Mouse (Mus musculus) hindbrain, postnatal 0 days (tissue): ENCODE measurements at regions not wholly inside any gene's neighbourhood (a gene's known extent, or its start where the extent isn't known, plus 50 kb on each side); places are given as distances from the start of the nearest gene placed in this dataset.

ENCODE experiments used
- ATAC-seq: fragments of 200-750 bp; cut with Nextera tagmentation; 2 replicates; pipeline ENCODE4 v1.8.0; 2017; ENCODE audit warnings: mild to moderate bottlenecking, moderate TSS enrichment, moderate library complexity
- DNase-seq: peaks from one replicate; pipeline ENCODE4 v3.0.0-alpha.2; 2015; ENCODE audit warnings: low spot score
- H3K27ac ChIP-seq: fragments of 300-500 bp; sonication (generic); 2 replicates; pipeline ENCODE4 v1.5.1; 2014; ENCODE audit warnings: mild to moderate bottlenecking
- H3K27me3 ChIP-seq: fragments of 300-500 bp; sonication (generic); 2 replicates; pipeline ENCODE4 v1.6.1; 2014; ENCODE audit warnings: low read length, mixed read lengths; ENCODE audit not compliant: insufficient read depth
- H3K36me3 ChIP-seq: fragments of 300-500 bp; sonication (generic); 2 replicates; pipeline ENCODE4 v1.6.1; 2014; ENCODE audit warnings: low read length, mixed read lengths; ENCODE audit not compliant: insufficient read depth
- H3K4me1 ChIP-seq: fragments of 300-500 bp; sonication (generic); 2 replicates; pipeline ENCODE4 v1.6.1; 2014; ENCODE audit warnings: antibody characterized with exemption, low read length, mixed read lengths; ENCODE audit not compliant: insufficient read depth
- H3K4me2 ChIP-seq: fragments of 300-500 bp; sonication (generic); 2 replicates; pipeline ENCODE4 v1.6.1; 2014; ENCODE audit warnings: low read depth, mild to moderate bottlenecking, low read length, moderate library complexity, mixed read lengths
- H3K4me3 ChIP-seq: fragments of 300-500 bp; sonication (generic); 2 replicates; pipeline ENCODE4 v1.5.1; 2014; ENCODE audit warnings: low read length
- H3K9ac ChIP-seq: fragments of 300-500 bp; sonication (generic); replicated peaks from 2 replicates; pipeline ENCODE4 v1.6.1; 2014; ENCODE audit warnings: mild to moderate bottlenecking, low read length, moderate library complexity, mixed read lengths
- H3K9me3 ChIP-seq: fragments of 300-500 bp; sonication (generic); 2 replicates; pipeline ENCODE4 v1.6.1; 2016; ENCODE audit warnings: low read length, mixed read lengths
- CTCF ChIP-seq: IDR thresholded peaks from 2 replicates; pipeline ENCODE4 v1.5.1; 2016; ENCODE audit warnings: antibody characterized with exemption, control low read depth, low read depth
- WGBS: fragments of 180-500 bp; shearing (Covaris S2); extraction: QIAGEN DNeasy Blood & Tissue Kit; methylation state at CpG from one replicate; pipeline ENCODE4 v1.1.7; 2014; 5-methylcytosine and 5-hydroxymethylcytosine counted together

GRCm38 (mm10) chr8:109185558-109186198, 308.1 kb upstream of the Pmfbp1 start:
- Histone ChIP-seq H3K4me1 (0 out of 2 replicates have a peak, but pooled peaks cover 4% of the 10 kb centered on the region), H3K4me3 (peak overlapping the region; percentile 10), H3K36me3 (no peaks in the 10 kb centered on the region), H3K27me3 (no peaks in the 10 kb centered on the region), H3K4me2 (peak overlapping the region; percentile 51), H3K9ac (no peak overlapping the region), H3K9me3 (no peaks in the 10 kb centered on the region), H3K27ac (no peak overlapping the region)
- 26% methylated on average over 10 of the region's 10 CpGs for WGBS
- DNase-seq (peak; percentile 81), ATAC-seq (peak; percentile 75)
- peak; percentile 97 for TF ChIP-seq CTCF

DNA sequence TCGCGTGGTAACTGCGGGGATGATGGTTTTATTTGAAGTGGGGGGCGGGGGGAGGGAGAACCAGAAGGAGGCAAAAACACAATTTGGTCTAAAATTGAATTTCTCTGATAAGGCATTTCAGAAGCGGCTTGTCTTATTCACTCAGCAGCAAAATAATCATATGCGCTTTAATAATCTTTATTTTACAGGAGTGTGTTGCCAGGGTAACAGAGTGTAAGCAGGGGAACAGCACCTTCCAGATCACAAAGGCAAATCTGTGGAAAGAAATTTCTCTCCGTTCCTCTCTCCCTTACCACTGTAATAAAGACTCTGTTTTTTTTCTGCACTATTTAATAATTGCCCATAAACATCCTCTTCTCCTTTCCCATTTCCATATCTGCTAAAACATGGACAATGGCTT, 306.2 kb upstream of the Pmfbp1 start:
- DNase-seq (peak; percentile 21), ATAC-seq (no peak)
- no peak overlapping the region for H3K4me3 ChIP-seq
- H3K27ac ChIP-seq, result no peak overlapping the region; the same call in 1 of the 2 replicates
- 0 out of 2 replicates have a peak, but pooled peaks cover 4% of the 10 kb centered on the region for H3K4me1 ChIP-seq
- H3K36me3 ChIP-seq, result no peaks in the 10 kb centered on the region
- WGBS, result 43% methylated on average over 7 of the region's 7 CpGs
- H3K9me3 ChIP-seq, result no peaks in the 10 kb centered on the region
- H3K4me2 ChIP-seq, result 0 out of 2 replicates have a peak overlapping the region, but pooled peaks have one; percentile 1
- H3K9ac ChIP-seq, result no peak overlapping the region
- TF ChIP-seq CTCF, result no peak
- H3K27me3 ChIP-seq, result no peaks in the 10 kb centered on the region

GRCm38 (mm10) chr8:109214247-109214646, 279.6 kb upstream of the Pmfbp1 start:
- WGBS, result 69% methylated on average over 8 of the region's 8 CpGs
- H3K36me3 ChIP-seq, result no peaks in the 10 kb centered on the region
- no peaks in the 10 kb centered on the region for H3K4me1 ChIP-seq
- H3K9me3 ChIP-seq, result no peaks in the 10 kb centered on the region
- H3K4me3 ChIP-seq, result no peak overlapping the region
- ATAC-seq, result no peak
- H3K27me3 ChIP-seq, result no peaks in the 10 kb centered on the region
- TF ChIP-seq CTCF, result no peak
- H3K27ac ChIP-seq, result no peak overlapping the region
- H3K9ac ChIP-seq, result no peak overlapping the region
- DNase-seq, result no peak
- H3K4me2 ChIP-seq, result 0 out of 2 replicates have a peak overlapping the region, but pooled peaks have one; percentile 3

DNA sequence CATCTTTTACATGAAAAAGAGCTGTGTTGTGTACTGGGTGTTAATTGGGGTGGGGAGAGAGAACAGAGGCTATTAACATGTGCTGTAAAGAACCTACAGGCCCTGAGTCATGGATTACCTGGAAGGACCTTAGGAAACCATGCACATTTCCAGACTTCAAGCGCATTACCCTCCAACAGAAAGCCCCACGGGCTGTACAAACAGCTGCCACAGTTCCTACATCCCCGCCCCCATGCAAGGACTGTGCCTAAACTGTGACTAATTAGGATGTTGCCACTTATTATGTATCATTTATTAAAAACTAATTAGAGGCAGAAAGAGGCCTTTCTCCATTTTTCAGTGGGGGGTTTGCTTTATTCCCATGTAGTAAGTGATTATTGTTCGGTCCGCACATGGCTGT, 277.5 kb upstream of the Pmfbp1 start:
- Histone ChIP-seq H3K36me3 (no peaks in the 10 kb centered on the region), H3K9me3 (no peaks in the 10 kb centered on the region), H3K4me2 (no peak overlapping the region), H3K27ac (no peak overlapping the region), H3K9ac (no peak overlapping the region), H3K27me3 (no peaks in the 10 kb centered on the region), H3K4me1 (no peaks in the 10 kb centered on the region), H3K4me3 (no peak overlapping the region)
- ATAC-seq, result no peak
- no peak for TF ChIP-seq CTCF
- DNase-seq, result no peak
- WGBS, result 49% methylated on average over 5 of the region's 5 CpGs

DNA sequence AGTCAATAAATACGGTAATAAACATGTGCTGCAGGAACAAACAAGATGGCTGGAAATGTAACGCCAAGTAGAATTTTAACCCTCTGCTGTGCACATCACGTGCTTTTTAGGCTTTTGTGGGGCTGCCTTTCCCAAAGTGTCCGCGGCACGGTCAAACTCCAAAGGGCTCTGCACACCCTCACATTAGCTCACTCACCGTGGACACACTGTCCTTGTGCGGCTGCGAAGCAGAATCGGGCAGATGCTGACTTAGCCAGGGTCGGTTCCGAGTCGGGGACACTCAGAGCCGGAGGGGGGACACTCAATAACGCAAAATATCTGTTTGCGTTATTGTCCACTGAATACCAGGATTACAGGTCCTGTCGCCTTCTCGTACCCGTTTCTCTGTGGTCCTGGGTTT, 276.5 kb upstream of the Pmfbp1 start:
- H3K27me3 ChIP-seq, result no peaks in the 10 kb centered on the region
- ATAC-seq, result no peak
- H3K27ac ChIP-seq, result no peak overlapping the region
- no peak for TF ChIP-seq CTCF
- no peak for DNase-seq
- H3K36me3 ChIP-seq, result no peaks in the 10 kb centered on the region
- no peaks in the 10 kb centered on the region for H3K4me1 ChIP-seq
- H3K9me3 ChIP-seq, result no peaks in the 10 kb centered on the region
- H3K9ac ChIP-seq, result no peak overlapping the region
- no peak overlapping the region for H3K4me3 ChIP-seq
- no peak overlapping the region for H3K4me2 ChIP-seq
- WGBS, result 88% methylated on average over 19 of the region's 19 CpGs

GRCm38 (mm10) chr8:109232281-109233234, 261.3 kb upstream of the Pmfbp1 start:
- no peaks in the 10 kb centered on the region for H3K27me3 ChIP-seq
- H3K36me3 ChIP-seq, result no peaks in the 10 kb centered on the region
- ATAC-seq, result no peak
- peak overlapping the region; percentile 7 for H3K4me3 ChIP-seq
- DNase-seq, result peak; percentile 51
- H3K9ac ChIP-seq, result no peak overlapping the region
- TF ChIP-seq CTCF, result no peak
- 0 out of 2 replicates have a peak, but pooled peaks cover 3% of the 10 kb centered on the region for H3K4me1 ChIP-seq
- H3K27ac ChIP-seq, result 0 out of 2 replicates have a peak overlapping the region, but pooled peaks have one; percentile 11
- peak overlapping the region; percentile 43 for H3K4me2 ChIP-seq
- H3K9me3 ChIP-seq, result no peaks in the 10 kb centered on the region
- 21% methylated on average over 32 of the region's 32 CpGs for WGBS
